Mouse (Mus musculus) left cerebral cortex, adult 6 months (tissue): Measurements from ENCODE around the gene Polr2i. TPM values are rescaled to one million over a fixed set of nuclear protein-coding genes. Genes with fewer than 3 reads are reported as not detected.

Experiments
- long read RNA-seq, 2 experiments: library from polyadenylated mRNA; unstranded; transcript quantifications; one replicate each; pipeline ENCODE4 v2.0.0; 2019 to 2020
- polyA plus RNA-seq: library from polyadenylated mRNA; unstranded; fragments of <200 nt; fragmentation: Nextera tagmentation; gene quantifications from 2 replicates; pipeline ENCODE4 v1.2.3, GENCODE M21; 2021

Gene Polr2i
- polyA plus RNA-seq, result 137 and 163 TPM in 2 replicates
- long read RNA-seq, experiment 1, transcript Polr2i-201 (6 exons, 819 nt), result minor isoform, 6 of 16 reads
- long read RNA-seq, experiment 1, transcript Polr2i-202 (5 exons, 508 nt), result major isoform, 8 of 16 reads
- long read RNA-seq, experiment 1, partial matches to known transcripts, result 0 of 16 reads
- long read RNA-seq, experiment 1, other reads (novel, unspliced or antisense), result 1 of 16 reads
- long read RNA-seq, experiment 2, transcript Polr2i-201 (6 exons, 819 nt), result major isoform, 44 of 69 reads
- long read RNA-seq, experiment 2, transcript Polr2i-202 (5 exons, 508 nt), result minor isoform, 10 of 69 reads
- long read RNA-seq, experiment 2, transcript Polr2i-206 (4 exons, 578 nt), result minor isoform, 5 of 69 reads
- long read RNA-seq, experiment 2, partial matches to known transcripts, result 1 of 69 reads
- long read RNA-seq, experiment 2, other reads (novel, unspliced or antisense), result 5 of 69 reads

DNA sequence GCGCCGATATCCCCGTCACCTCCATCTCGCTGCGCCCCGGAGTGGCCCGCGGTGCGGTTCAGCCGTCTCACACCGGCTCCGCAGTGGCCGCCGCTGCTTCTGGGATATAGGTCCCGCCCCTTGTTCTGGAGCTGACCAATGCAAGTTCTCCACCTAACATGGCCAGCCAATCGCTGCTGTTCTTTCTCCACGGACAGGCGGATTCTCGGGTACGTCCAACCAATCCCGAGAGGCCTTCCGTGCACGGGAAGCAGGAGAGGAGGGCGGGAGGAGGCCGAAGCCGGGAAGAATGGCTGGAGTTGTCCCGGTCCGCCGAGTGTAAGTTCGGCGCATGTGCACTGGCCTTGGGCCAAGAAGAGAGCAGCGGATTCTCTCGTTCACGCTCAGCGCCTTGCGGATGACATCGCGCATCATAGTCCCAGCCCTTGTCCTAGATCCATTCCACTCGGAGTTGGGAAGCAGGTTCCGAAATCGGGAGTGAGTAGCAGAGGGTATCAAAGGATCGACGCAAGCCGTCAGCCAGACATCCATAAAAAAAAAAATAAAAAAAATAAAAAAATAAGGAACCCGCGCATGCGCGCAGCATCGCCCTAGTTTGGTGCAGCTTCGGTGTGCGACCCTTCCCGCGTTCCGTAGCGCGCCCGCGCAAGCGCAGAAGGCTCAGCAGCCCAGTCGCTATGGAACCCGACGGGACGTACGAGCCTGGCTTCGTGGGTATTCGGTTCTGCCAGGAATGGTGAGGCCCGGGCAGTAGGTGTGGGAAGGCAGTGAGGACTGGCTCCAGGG lies at the start of gene Polr2i, which contains the start of gene Tbcb:
Gene Polr2i, plus strand, starts transcription at position 280 of the 786 bp plus-strand sequence.
Gene Tbcb, minus strand, starts transcription at position 604 of the 786 bp plus-strand sequence.

DNA sequence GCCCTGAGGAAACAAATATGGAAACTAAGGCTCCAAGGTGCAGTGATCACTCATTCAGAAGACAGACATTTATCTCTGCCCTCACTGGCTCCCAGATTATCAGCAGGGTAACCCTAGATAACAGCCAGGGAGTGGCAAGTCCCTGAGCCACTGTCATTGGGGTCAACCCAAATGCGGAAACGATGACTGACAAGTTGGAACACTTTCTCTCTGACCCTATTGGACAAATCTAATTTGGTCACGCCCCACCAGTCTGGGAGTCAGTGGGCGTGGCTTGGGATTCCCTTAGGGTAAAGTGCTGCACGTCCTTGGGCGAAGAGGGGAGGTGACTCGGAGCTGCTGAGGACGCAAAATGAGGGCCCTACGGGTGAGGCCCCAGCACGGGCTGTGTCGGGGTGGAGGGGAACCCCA lies 47.9 kb upstream of the Polr2i start, which contains the start of gene Cox7a1:
Gene Cox7a1, plus strand, starts transcription at position 266 of the 411 bp plus-strand sequence.

DNA sequence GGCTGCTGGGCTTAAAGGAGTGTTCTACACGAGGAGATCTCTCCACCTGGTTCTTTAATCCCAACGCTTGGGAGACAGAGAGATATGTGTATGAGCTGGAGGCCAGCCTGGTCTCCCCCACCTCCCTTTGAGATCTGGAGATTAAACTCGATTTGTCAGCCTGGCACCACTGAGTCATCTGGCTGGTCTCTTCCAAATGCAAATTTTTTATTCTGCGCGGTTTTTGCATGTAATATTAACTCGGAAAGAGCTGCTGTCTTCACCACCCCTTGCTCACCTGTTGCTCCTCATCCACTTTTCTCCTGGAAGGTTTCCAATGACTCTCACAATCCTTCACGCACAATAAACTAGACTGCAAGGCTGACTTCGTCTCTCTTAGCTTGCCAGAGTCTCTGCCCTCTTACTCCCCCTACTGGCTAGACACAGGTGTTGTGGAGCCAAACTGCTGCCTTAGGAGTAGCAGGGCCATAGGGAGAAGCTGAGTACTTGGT lies 33.2 kb upstream of the Polr2i start, which contains the start of gene Capns1:
Gene Capns1, minus strand, starts transcription at position 331 of the 491 bp plus-strand sequence.

DNA sequence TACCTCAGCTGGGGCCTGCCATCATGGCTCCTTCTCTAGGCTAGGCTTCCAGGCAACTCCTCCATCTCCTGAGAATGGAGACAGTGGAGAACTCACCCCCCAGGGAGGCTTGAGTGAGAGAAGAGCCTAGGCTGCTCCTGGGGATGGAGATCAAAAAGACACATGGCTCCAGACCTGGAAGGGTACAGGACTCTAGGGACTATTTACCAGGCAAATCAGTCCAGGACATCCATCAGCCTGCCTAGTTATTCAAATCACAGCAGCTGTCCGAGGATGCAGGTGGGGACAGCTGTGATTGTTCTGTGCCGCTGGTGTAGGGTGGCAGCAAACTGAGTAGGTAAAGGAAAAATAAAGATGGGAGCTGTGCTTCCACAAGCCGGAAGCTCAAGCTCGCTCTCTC lies 3.9 kb downstream of the Polr2i start, which contains the start of gene Ovol3:
Gene Ovol3, minus strand, starts transcription at position 101 of the 400 bp plus-strand sequence.

DNA sequence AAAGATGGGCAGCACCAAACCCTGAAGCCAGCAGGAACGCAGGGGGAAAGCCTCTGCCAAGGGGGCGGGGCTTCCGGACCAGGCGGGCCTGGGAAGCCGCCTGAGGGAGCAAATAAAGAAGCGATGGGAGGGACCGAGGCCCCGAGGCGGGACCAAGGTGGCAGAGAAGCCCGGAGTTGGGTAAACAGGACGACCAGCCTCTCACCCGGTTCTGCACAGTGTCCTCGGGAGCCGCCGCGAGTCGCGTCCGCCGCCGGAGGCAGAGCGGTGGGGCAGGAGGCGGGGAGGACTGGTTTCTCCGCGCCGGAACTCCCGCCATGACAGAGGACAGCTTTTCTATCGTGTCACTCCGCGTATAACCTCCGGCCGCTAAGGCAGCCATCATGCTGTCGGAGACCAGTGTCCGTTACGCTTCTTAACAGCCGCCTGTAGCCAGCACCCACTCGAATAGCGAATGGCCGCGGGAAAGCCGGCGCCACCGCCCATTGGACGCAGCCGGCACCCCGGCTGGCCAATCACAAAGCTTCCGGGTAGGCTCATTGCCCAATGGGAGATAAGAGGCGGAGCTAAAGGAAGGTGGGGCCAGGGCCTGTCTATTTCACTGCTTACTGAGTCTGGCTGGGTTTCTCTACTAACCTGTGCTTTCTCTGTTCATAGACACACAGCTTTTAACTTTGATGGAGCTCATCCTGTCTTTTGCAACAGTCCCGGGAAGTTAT lies 48.4 kb downstream of the Polr2i start, which contains the start of the genes Thap8 and Wdr62:
Gene Thap8, plus strand, starts transcription at position 144 of the 719 bp plus-strand sequence.
Gene Wdr62, minus strand, starts transcription at position 469 of the 719 bp plus-strand sequence.

Other genes with a start within 250 kb of the Polr2i start
- gene Zfp568, start 248.0 kb upstream of the Polr2i start, polyA plus RNA-seq, result 0.28 and 0.87 TPM in 2 replicates
- gene Zfp14, start 180.6 kb upstream of the Polr2i start, polyA plus RNA-seq, result 4.4 and 5.3 TPM in 2 replicates
- 2.5 TPM in 2 replicates for gene Zfp82, start 159.0 kb upstream of the Polr2i start, polyA plus RNA-seq
- 0.59 and 0.85 TPM in 2 replicates for gene Gm26920, start 141.5 kb upstream of the Polr2i start, polyA plus RNA-seq
- gene Zfp566, start 141.4 kb upstream of the Polr2i start, polyA plus RNA-seq, result 7.2 and 9.2 TPM in 2 replicates
- gene Zfp260, start 137.2 kb upstream of the Polr2i start, polyA plus RNA-seq, result 52.2 and 70.6 TPM in 2 replicates
- gene Zfp382, start 110.0 kb upstream of the Polr2i start, polyA plus RNA-seq, result 6.5 and 10.3 TPM in 2 replicates
- 3.5 and 6.3 TPM in 2 replicates for gene Zfp146, start 62.2 kb upstream of the Polr2i start, polyA plus RNA-seq
- gene Cox7a1, start 47.8 kb upstream of the Polr2i start, polyA plus RNA-seq, result 16.1 and 18.0 TPM in 2 replicates
- gene Capns1, start 33.1 kb upstream of the Polr2i start, polyA plus RNA-seq, result 33.9 and 42.1 TPM in 2 replicates
- gene Tbcb, start 324 bp downstream of the Polr2i start, polyA plus RNA-seq, result 249 and 338 TPM in 2 replicates
- not detected in 2 replicates for gene Ovol3, start 3.8 kb downstream of the Polr2i start, polyA plus RNA-seq
- 0.15 and 0.24 TPM in 2 replicates for gene Thap8, start 48.1 kb downstream of the Polr2i start, polyA plus RNA-seq
- gene Wdr62, start 48.5 kb downstream of the Polr2i start, polyA plus RNA-seq, result 0.26 and 0.46 TPM in 2 replicates
- gene Clip3, start 59.8 kb downstream of the Polr2i start, polyA plus RNA-seq, result 112 and 324 TPM in 2 replicates
- 144 and 154 TPM in 2 replicates for gene Alkbh6, start 76.8 kb downstream of the Polr2i start, polyA plus RNA-seq
- gene Syne4, start 82.9 kb downstream of the Polr2i start, polyA plus RNA-seq, result 0.79 and 1.5 TPM in 2 replicates
- gene E130208F15Rik, start 89.8 kb downstream of the Polr2i start, polyA plus RNA-seq, result 4.9 TPM in 1 of 2 replicates, not detected in the other
- 22.9 and 31.6 TPM in 2 replicates for gene Sdhaf1, start 91.9 kb downstream of the Polr2i start, polyA plus RNA-seq
- gene Lrfn3, start 130.8 kb downstream of the Polr2i start, polyA plus RNA-seq, result 4.3 and 5.7 TPM in 2 replicates
- gene Tyrobp, start 181.8 kb downstream of the Polr2i start, polyA plus RNA-seq, result 109 and 120 TPM in 2 replicates
- 3.4 TPM in 2 replicates for gene Hcst, start 187.9 kb downstream of the Polr2i start, polyA plus RNA-seq
- gene Nfkbid, start 189.8 kb downstream of the Polr2i start, polyA plus RNA-seq, result 0.63 and 0.77 TPM in 2 replicates
- 261 and 1,018 TPM in 2 replicates for gene Aplp1, start 213.6 kb downstream of the Polr2i start, polyA plus RNA-seq
- 2.8 and 3.5 TPM in 2 replicates for gene Kirrel2, start 225.7 kb downstream of the Polr2i start, polyA plus RNA-seq
- gene Nphs1, start 226.4 kb downstream of the Polr2i start, polyA plus RNA-seq, result 0.39 and 0.83 TPM in 2 replicates